ENCODE assay signal across 16 mouse cellular contexts in genomic region chr11:101053974-101054373, GRCm38 (mm10). TPM values are rescaled to one million over a fixed set of nuclear protein-coding genes. Genes with fewer than 3 reads are reported as not detected.
A peak's percentile ranks its signal among the peaks of the same experiment; 100 is the strongest.
DNase-seq lines count a peak whose midpoint lies in the region; ATAC-seq and TF ChIP-seq lines count a peak whose summit lies in the region.
"Had no signal": no experiment of that assay in that cellular context is flagged by ENCODE, and none has a peak within 500 bp of the region (broad histone marks: within the 10 kb centered on the region; RNA-seq: fewer than 3 reads in every experiment).

No protein-coding gene starts in this region.

- WGBS in heart, postnatal 0 days = 100% methylated on average over 1 of the region's 1 CpGs
- 93% methylated on average over 1 of the region's 1 CpGs for WGBS in heart, embryonic 11.5 days (ENCODE audit: insufficient replicate concordance)
- WGBS in midbrain, embryonic 14.5 days = 100% methylated on average over 1 of the region's 1 CpGs
- 97% methylated on average over 1 of the region's 1 CpGs for WGBS in midbrain, embryonic 10.5 days

- no peak overlapping the region for H3K4me3 ChIP-seq in heart, postnatal 0 days (ENCODE audit: low read depth, low read length)
- no peak overlapping the region for H3K4me3 ChIP-seq in heart, embryonic 11.5 days (ENCODE audit: low read depth, low read length)
- H3K4me3 ChIP-seq in midbrain, embryonic 14.5 days (replicated peaks; ENCODE audit: low read depth, low read length) = no peak overlapping the region
- no peak overlapping the region for H3K4me3 ChIP-seq in midbrain, embryonic 10.5 days
- H3K4me3 ChIP-seq: heart, embryonic 15.5 days; kidney, embryonic 15.5 days; liver, embryonic 15.5 days; midbrain, embryonic 15.5 days had no signal

- no peak overlapping the region for H3K27ac ChIP-seq in heart, postnatal 0 days (ENCODE audit: low read depth)
- no peak overlapping the region for H3K27ac ChIP-seq in heart, embryonic 11.5 days (ENCODE audit: low read depth, low read length)
- no peak overlapping the region for H3K27ac ChIP-seq in midbrain, embryonic 14.5 days (replicated peaks; ENCODE audit: low read depth, low read length)
- H3K27ac ChIP-seq in midbrain, embryonic 10.5 days (replicated peaks) = no peak overlapping the region
- H3K27ac ChIP-seq: heart, embryonic 15.5 days; kidney, embryonic 15.5 days; liver, embryonic 15.5 days; midbrain, embryonic 15.5 days had no signal

- H3K36me3 ChIP-seq in heart, postnatal 0 days (replicated peaks; ENCODE audit: control insufficient read depth, insufficient read depth, low read length) = peaks cover 45% of the 10 kb centered on the region
- H3K36me3 ChIP-seq in heart, embryonic 11.5 days (ENCODE audit: control insufficient read depth, insufficient read depth, low read length) = peaks cover 21% of the 10 kb centered on the region
- peaks cover 93% of the 10 kb centered on the region for H3K36me3 ChIP-seq in midbrain, embryonic 14.5 days (ENCODE audit: control insufficient read depth, insufficient read depth, low read length)
- H3K36me3 ChIP-seq in midbrain, embryonic 10.5 days = peaks cover 93% of the 10 kb centered on the region

- H3K4me1 ChIP-seq in heart, postnatal 0 days (ENCODE audit: control insufficient read depth, insufficient read depth) = peaks cover 24% of the 10 kb centered on the region
- H3K4me1 ChIP-seq in heart, embryonic 11.5 days (ENCODE audit: control insufficient read depth, insufficient read depth, low read length) = peaks cover 33% of the 10 kb centered on the region
- no peaks in the 10 kb centered on the region for H3K4me1 ChIP-seq in midbrain, embryonic 14.5 days (ENCODE audit: control insufficient read depth, insufficient read depth, low read length)
- H3K4me1 ChIP-seq in midbrain, embryonic 10.5 days = peaks cover 6% of the 10 kb centered on the region
- H3K4me1 ChIP-seq: midbrain, embryonic 15.5 days had no signal

- no peak for DNase-seq in heart, postnatal 0 days (ENCODE audit: low spot score)
- peak; percentile 16 for DNase-seq in midbrain, embryonic 14.5 days
- DNase-seq in midbrain, embryonic 10.5 days (ENCODE audit: low spot score) = no peak
- peak; percentile 39 for DNase-seq in NIH3T3 (ENCODE audit: low read depth)
- peak; percentile 30 for DNase-seq in retina, embryonic 14.5 days (ENCODE audit: low spot score)
- no peak for DNase-seq in Muller cell, postnatal 12 days (ENCODE audit: inconsistent ontology term)
- no peak for DNase-seq in natural killer cell, adult 2 months (ENCODE audit: low spot score in 2 of 2)
- DNase-seq: adrenal gland, postnatal 25 days; cerebellum, postnatal 14 days; layer of hippocampus, postnatal 36 days had no signal

- H3K27me3 ChIP-seq in heart, postnatal 0 days (ENCODE audit: control insufficient read depth, insufficient read depth, low read length) = no peaks in the 10 kb centered on the region
- H3K27me3 ChIP-seq in heart, embryonic 11.5 days (ENCODE audit: control insufficient read depth, insufficient read depth, low read length) = no peaks in the 10 kb centered on the region
- H3K27me3 ChIP-seq in midbrain, embryonic 14.5 days (ENCODE audit: control insufficient read depth, insufficient read depth, low read length) = no peaks in the 10 kb centered on the region
- H3K27me3 ChIP-seq in midbrain, embryonic 10.5 days (ENCODE audit: low read depth, poor library complexity, severe bottlenecking) = no peaks in the 10 kb centered on the region
- H3K27me3 ChIP-seq: heart, embryonic 15.5 days; kidney, embryonic 15.5 days; liver, embryonic 15.5 days; midbrain, embryonic 15.5 days had no signal

- peak; percentile 32 for TF ChIP-seq CTCF in heart, postnatal 0 days (IDR thresholded peaks at IDR 0.05; ENCODE audit: low read depth)

- TF ChIP-seq EP300 in heart, postnatal 0 days (IDR thresholded peaks at IDR 0.05; ENCODE audit: low read depth) = no peak

- H3K9ac ChIP-seq in heart, postnatal 0 days (replicated peaks; ENCODE audit: low read depth, low read length) = no peak overlapping the region
- no peak overlapping the region for H3K9ac ChIP-seq in heart, embryonic 11.5 days (ENCODE audit: low read depth, low read length)
- H3K9ac ChIP-seq in midbrain, embryonic 14.5 days (replicated peaks; ENCODE audit: low read length) = no peak overlapping the region
- H3K9ac ChIP-seq: heart, embryonic 15.5 days; kidney, embryonic 15.5 days; liver, embryonic 15.5 days; midbrain, embryonic 15.5 days had no signal

- H3K9me3 ChIP-seq in heart, postnatal 0 days (replicated peaks; ENCODE audit: control insufficient read depth, low read length) = no peaks in the 10 kb centered on the region
- H3K9me3 ChIP-seq in heart, embryonic 11.5 days (replicated peaks; ENCODE audit: control insufficient read depth, low read length) = no peaks in the 10 kb centered on the region
- H3K9me3 ChIP-seq in midbrain, embryonic 14.5 days (ENCODE audit: control insufficient read depth, low read length) = no peaks in the 10 kb centered on the region
- no peaks in the 10 kb centered on the region for H3K9me3 ChIP-seq in midbrain, embryonic 10.5 days (replicated peaks)
- H3K9me3 ChIP-seq: G1E; heart, embryonic 15.5 days; kidney, embryonic 15.5 days; liver, embryonic 15.5 days; midbrain, embryonic 15.5 days had no signal

- no peak overlapping the region for H3K4me2 ChIP-seq in heart, postnatal 0 days (ENCODE audit: low read depth, low read length)
- no peak overlapping the region for H3K4me2 ChIP-seq in heart, embryonic 11.5 days
- no peak overlapping the region for H3K4me2 ChIP-seq in midbrain, embryonic 14.5 days (ENCODE audit: low read length)
- H3K4me2 ChIP-seq: heart, embryonic 15.5 days; kidney, embryonic 15.5 days; liver, embryonic 15.5 days; midbrain, embryonic 15.5 days had no signal

- ATAC-seq in heart, postnatal 0 days (ENCODE audit: insufficient read depth, low read depth) = no peak
- no peak for ATAC-seq in heart, embryonic 11.5 days (replicated peaks; ENCODE audit: insufficient number of reproducible peaks, low FRiP score, low TSS enrichment)
- ATAC-seq in midbrain, embryonic 14.5 days (ENCODE audit: low FRiP score, low TSS enrichment) = no peak
- ATAC-seq: midbrain, embryonic 15.5 days had no signal

RNA-seq across cellular contexts. Expression of gene Naglu, which starts 15.8 kb away (rescaled TPM):
- total RNA-seq in heart, postnatal 0 days (2014; rRNA removed; ENCODE audit: low replicate concordance) = 15.8 and 20.2 TPM in 2 replicates
- polyA plus RNA-seq in heart, postnatal 0 days (2015; fragmentation: Nextera tagmentation; extraction: Ambion mirVana) = 10.3 and 12.0 TPM in 2 replicates
- 9.6 and 13.1 TPM in 2 replicates for polyA plus RNA-seq in heart, embryonic 11.5 days (2014; fragmentation: Nextera tagmentation; extraction: Ambion mirVana)
- 9.5 and 9.8 TPM in 2 replicates for polyA plus RNA-seq in midbrain, embryonic 14.5 days (2014; fragmentation: Nextera tagmentation; extraction: Ambion mirVana)
- polyA plus RNA-seq in midbrain, embryonic 10.5 days (2016; fragmentation: Nextera tagmentation; extraction: Ambion mirVana) = 10.0 and 11.6 TPM in 2 replicates

RNA-seq across cellular contexts. Expression of gene Hsd17b1, which starts 24.2 kb away (rescaled TPM):
- not detected in 2 replicates for total RNA-seq in heart, postnatal 0 days (2014; rRNA removed; ENCODE audit: low replicate concordance)
- polyA plus RNA-seq in heart, postnatal 0 days (2015; fragmentation: Nextera tagmentation; extraction: Ambion mirVana) = 0.08 TPM in 1 of 2 replicates, not detected in the other
- 0.11 TPM in 1 of 2 replicates, not detected in the other for polyA plus RNA-seq in heart, embryonic 11.5 days (2014; fragmentation: Nextera tagmentation; extraction: Ambion mirVana)
- 0.16 and 0.43 TPM in 2 replicates for polyA plus RNA-seq in midbrain, embryonic 14.5 days (2014; fragmentation: Nextera tagmentation; extraction: Ambion mirVana)
- polyA plus RNA-seq in midbrain, embryonic 10.5 days (2016; fragmentation: Nextera tagmentation; extraction: Ambion mirVana) = 0.12 TPM in 1 of 2 replicates, not detected in the other
- polyA plus RNA-seq: heart, embryonic 15.5 days had no signal

RNA-seq across cellular contexts. Expression of gene Coasy, which starts 28.4 kb away (rescaled TPM):
- total RNA-seq in heart, postnatal 0 days (2014; rRNA removed; ENCODE audit: low replicate concordance) = 44.6 and 64.1 TPM in 2 replicates
- 26.8 and 26.9 TPM in 2 replicates for polyA plus RNA-seq in heart, postnatal 0 days (2015; fragmentation: Nextera tagmentation; extraction: Ambion mirVana)
- 29.6 and 34.3 TPM in 2 replicates for polyA plus RNA-seq in heart, embryonic 11.5 days (2014; fragmentation: Nextera tagmentation; extraction: Ambion mirVana)
- polyA plus RNA-seq in midbrain, embryonic 14.5 days (2014; fragmentation: Nextera tagmentation; extraction: Ambion mirVana) = 43.6 and 44.4 TPM in 2 replicates
- polyA plus RNA-seq in midbrain, embryonic 10.5 days (2016; fragmentation: Nextera tagmentation; extraction: Ambion mirVana) = 57.5 TPM in 2 replicates

RNA-seq across cellular contexts. Expression of gene Mlx, which starts 33.1 kb away (rescaled TPM):
- 21.8 and 46.6 TPM in 2 replicates for total RNA-seq in heart, postnatal 0 days (2014; rRNA removed; ENCODE audit: low replicate concordance)
- 26.7 and 29.0 TPM in 2 replicates for polyA plus RNA-seq in heart, postnatal 0 days (2015; fragmentation: Nextera tagmentation; extraction: Ambion mirVana)
- polyA plus RNA-seq in heart, embryonic 11.5 days (2014; fragmentation: Nextera tagmentation; extraction: Ambion mirVana) = 34.5 and 36.0 TPM in 2 replicates
- 92.9 and 100 TPM in 2 replicates for polyA plus RNA-seq in midbrain, embryonic 14.5 days (2014; fragmentation: Nextera tagmentation; extraction: Ambion mirVana)
- 42.7 and 49.1 TPM in 2 replicates for polyA plus RNA-seq in midbrain, embryonic 10.5 days (2016; fragmentation: Nextera tagmentation; extraction: Ambion mirVana)

RNA-seq across cellular contexts. Expression of gene Psmc3ip, which starts 41.3 kb away (rescaled TPM):
- 1.2 and 7.3 TPM in 2 replicates for total RNA-seq in heart, postnatal 0 days (2014; rRNA removed; ENCODE audit: low replicate concordance)
- 10.3 and 12.0 TPM in 2 replicates for polyA plus RNA-seq in heart, postnatal 0 days (2015; fragmentation: Nextera tagmentation; extraction: Ambion mirVana)
- 23.1 and 27.5 TPM in 2 replicates for polyA plus RNA-seq in heart, embryonic 11.5 days (2014; fragmentation: Nextera tagmentation; extraction: Ambion mirVana)
- polyA plus RNA-seq in midbrain, embryonic 14.5 days (2014; fragmentation: Nextera tagmentation; extraction: Ambion mirVana) = 19.2 and 19.6 TPM in 2 replicates
- polyA plus RNA-seq in midbrain, embryonic 10.5 days (2016; fragmentation: Nextera tagmentation; extraction: Ambion mirVana) = 74.3 and 77.3 TPM in 2 replicates

Comparison
In these comparisons a context has a peak if more than half of its experiments do, and no peak if none do; other contexts are left out.
1. DNase-seq: peak in midbrain, embryonic 14.5 days (single experiment), NIH3T3 (single experiment) and retina, embryonic 14.5 days (single experiment); none in heart, postnatal 0 days (single experiment), midbrain, embryonic 10.5 days (single experiment), Muller cell, postnatal 12 days (single experiment) and natural killer cell, adult 2 months (0 of 2).